Mouse (Mus musculus) limb, embryonic 14.5 days (tissue): ENCODE results near the gene Tm6sf1. TPM values are rescaled to one million over a fixed set of nuclear protein-coding genes. Genes with fewer than 3 reads are reported as not detected.

ENCODE experiments used
- ATAC-seq: fragments of 200-750 bp; cut with Nextera tagmentation; 2 replicates; pipeline ENCODE4 v1.8.0; 2017; ENCODE audit warnings: low read depth, moderate number of reproducible peaks, moderate TSS enrichment; ENCODE audit not compliant: low FRiP score
- DNase-seq: peaks from one replicate; pipeline ENCODE4 v3.0.0-alpha.2; 2015; ENCODE audit warnings: low spot score
- H3K27ac ChIP-seq: fragments of 300-500 bp; sonication (generic); replicated peaks from 2 replicates; pipeline ENCODE4 v1.5.1; 2014; ENCODE audit warnings: low read depth, mild to moderate bottlenecking, low read length, moderate library complexity, mixed read lengths
- H3K27me3 ChIP-seq: fragments of 300-500 bp; sonication (generic); 2 replicates; pipeline ENCODE4 v1.6.1; 2014; ENCODE audit warnings: low read length, mixed read lengths; ENCODE audit not compliant: control insufficient read depth, insufficient read depth
- H3K36me3 ChIP-seq: fragments of 300-500 bp; sonication (generic); 2 replicates; pipeline ENCODE4 v1.6.1; 2014; ENCODE audit warnings: mild to moderate bottlenecking, low read length, moderate library complexity, mixed read lengths; ENCODE audit not compliant: control insufficient read depth, insufficient read depth
- H3K4me1 ChIP-seq: fragments of 300-500 bp; sonication (generic); 2 replicates; pipeline ENCODE4 v1.6.1; 2014; ENCODE audit warnings: antibody characterized with exemption, low read length, mixed read lengths; ENCODE audit not compliant: control insufficient read depth, insufficient read depth
- H3K4me2 ChIP-seq: fragments of 300-500 bp; sonication (generic); replicated peaks from 2 replicates; pipeline ENCODE4 v1.6.1; 2014; ENCODE audit warnings: low read depth, mild to moderate bottlenecking, low read length, moderate library complexity; ENCODE audit not compliant: severe bottlenecking
- H3K4me3 ChIP-seq: fragments of 300-500 bp; sonication (generic); replicated peaks from 2 replicates; pipeline ENCODE4 v1.5.1; 2014; ENCODE audit warnings: low read length
- H3K9ac ChIP-seq: fragments of 300-500 bp; sonication (generic); 2 replicates; pipeline ENCODE4 v1.6.1; 2014; ENCODE audit warnings: mild to moderate bottlenecking, low read depth, low read length, moderate library complexity; ENCODE audit not compliant: severe bottlenecking
- H3K9me3 ChIP-seq: fragments of 300-500 bp; sonication (generic); 2 replicates; pipeline ENCODE4 v1.6.1; 2016; ENCODE audit warnings: low read length; ENCODE audit not compliant: control insufficient read depth
- POLR2A ChIP-seq: fragments of 200-500 bp; IDR thresholded peaks from 2 replicates; pipeline ENCODE4 v1.8.0; 2012; ENCODE audit warnings: inconsistent platforms, mild to moderate bottlenecking, moderate library complexity, borderline replicate concordance; ENCODE audit not compliant: insufficient read depth, insufficient read length; ENCODE audit errors: extremely low read depth
- WGBS: fragments of 180-500 bp; shearing (Covaris S2); extraction: QIAGEN DNeasy Blood & Tissue Kit; methylation state at CpG from one replicate; pipeline ENCODE4 v1.1.7; 2014; 5-methylcytosine and 5-hydroxymethylcytosine counted together
- polyA plus RNA-seq, 2 experiments: library from polyadenylated mRNA; depleted of rRNA in 1 of 2; stranded (reverse) in 1 of 2; unstranded in 1 of 2; fragments of >200 nt; fragmentation: Nextera tagmentation in 1 of 2; extraction: Ambion mirVana in 1 of 2; gene quantifications; 2 replicates each; pipeline versions ENCODE4 v1.2.1 to v1.2.3; 2012 to 2014

Tm6sf1 gene
- polyA plus RNA-seq, 2 experiments, result 26.6 to 49.0 TPM

- H3K4me3 ChIP-seq, result no peak overlapping the region
- no peaks in the 10 kb centered on the region for H3K9me3 ChIP-seq
- DNase-seq, result peak; percentile 76
- H3K27me3 ChIP-seq, result no peaks in the 10 kb centered on the region
- no peak overlapping the region for H3K4me2 ChIP-seq
- H3K36me3 ChIP-seq, result no peaks in the 10 kb centered on the region
- no peak overlapping the region for H3K27ac ChIP-seq
- H3K9ac ChIP-seq, result no peak overlapping the region
- no peaks in the 10 kb centered on the region for H3K4me1 ChIP-seq
- ATAC-seq, result peak; percentile 60
- no peak for TF ChIP-seq POLR2A
- WGBS, result 18% methylated on average over 6 of the region's 6 CpGs
Measured at GRCm38 (mm10) chr7:81868158-81868557, 9.4 kb downstream of the Tm6sf1 start.

- DNase-seq, result no peak
- H3K36me3 ChIP-seq, result no peaks in the 10 kb centered on the region
- H3K4me3 ChIP-seq, result no peak overlapping the region
- no peak overlapping the region for H3K4me2 ChIP-seq
- no peak for ATAC-seq
- H3K4me1 ChIP-seq, result no peaks in the 10 kb centered on the region
- H3K9ac ChIP-seq, result no peak overlapping the region
- no peak overlapping the region for H3K27ac ChIP-seq
- WGBS, result 78% methylated on average over 13 of the region's 13 CpGs
- TF ChIP-seq POLR2A, result no peak
- no peaks in the 10 kb centered on the region for H3K9me3 ChIP-seq
- no peaks in the 10 kb centered on the region for H3K27me3 ChIP-seq
Measured at GRCm38 (mm10) chr7:81872493-81873013, 13.8 kb downstream of the Tm6sf1 start.

- Histone ChIP-seq H3K36me3 (no peaks in the 10 kb centered on the region), H3K9me3 (no peaks in the 10 kb centered on the region), H3K27ac (no peak overlapping the region), H3K27me3 (no peaks in the 10 kb centered on the region), H3K4me2 (no peak overlapping the region), H3K9ac (no peak overlapping the region), H3K4me1 (no peaks in the 10 kb centered on the region), H3K4me3 (no peak overlapping the region)
- 48% methylated on average over 1 of the region's 1 CpGs for WGBS
- ATAC-seq (no peak), DNase-seq (no peak)
- TF ChIP-seq POLR2A, result no peak
Measured at GRCm38 (mm10) chr7:81873807-81874206, 15.0 kb downstream of the Tm6sf1 start.

GRCm38 (mm10) chr7:81874636-81875035 is 15.8 kb downstream of the Tm6sf1 start:
- Histone ChIP-seq H3K27me3 (no peaks in the 10 kb centered on the region), H3K9me3 (no peaks in the 10 kb centered on the region), H3K27ac (no peak overlapping the region), H3K9ac (no peak overlapping the region), H3K4me1 (no peaks in the 10 kb centered on the region), H3K36me3 (no peaks in the 10 kb centered on the region), H3K4me3 (no peak overlapping the region), H3K4me2 (no peak overlapping the region)
- ATAC-seq (no peak), DNase-seq (no peak)
- TF ChIP-seq POLR2A, result no peak
- WGBS, result 66% methylated on average over 6 of the region's 6 CpGs

GRCm38 (mm10) chr7:81875372-81875771 is 16.6 kb downstream of the Tm6sf1 start:
- no peak for DNase-seq
- no peaks in the 10 kb centered on the region for H3K36me3 ChIP-seq
- H3K27me3 ChIP-seq, result no peaks in the 10 kb centered on the region
- H3K27ac ChIP-seq, result no peak overlapping the region
- 73% methylated on average over 9 of the region's 9 CpGs for WGBS
- ATAC-seq, result no peak
- no peaks in the 10 kb centered on the region for H3K4me1 ChIP-seq
- no peak overlapping the region for H3K4me2 ChIP-seq
- no peaks in the 10 kb centered on the region for H3K9me3 ChIP-seq
- no peak for TF ChIP-seq POLR2A
- H3K4me3 ChIP-seq, result no peak overlapping the region
- H3K9ac ChIP-seq, result no peak overlapping the region

- no peaks in the 10 kb centered on the region for H3K27me3 ChIP-seq
- no peak overlapping the region for H3K4me3 ChIP-seq
- H3K9ac ChIP-seq, result no peak overlapping the region
- ATAC-seq, result no peak
- H3K36me3 ChIP-seq, result peaks cover 7% of the 10 kb centered on the region
- H3K4me1 ChIP-seq, result no peaks in the 10 kb centered on the region
- TF ChIP-seq POLR2A, result no peak
- DNase-seq, result no peak
- 77% methylated on average over 5 of the region's 5 CpGs for WGBS
- H3K9me3 ChIP-seq, result no peaks in the 10 kb centered on the region
- H3K27ac ChIP-seq, result no peak overlapping the region
- H3K4me2 ChIP-seq, result no peak overlapping the region
Measured at GRCm38 (mm10) chr7:81880286-81880685, 21.5 kb downstream of the Tm6sf1 start.
